Comparison of ENCODE assay signal across 11 mouse cellular contexts in the genomic region with DNA sequence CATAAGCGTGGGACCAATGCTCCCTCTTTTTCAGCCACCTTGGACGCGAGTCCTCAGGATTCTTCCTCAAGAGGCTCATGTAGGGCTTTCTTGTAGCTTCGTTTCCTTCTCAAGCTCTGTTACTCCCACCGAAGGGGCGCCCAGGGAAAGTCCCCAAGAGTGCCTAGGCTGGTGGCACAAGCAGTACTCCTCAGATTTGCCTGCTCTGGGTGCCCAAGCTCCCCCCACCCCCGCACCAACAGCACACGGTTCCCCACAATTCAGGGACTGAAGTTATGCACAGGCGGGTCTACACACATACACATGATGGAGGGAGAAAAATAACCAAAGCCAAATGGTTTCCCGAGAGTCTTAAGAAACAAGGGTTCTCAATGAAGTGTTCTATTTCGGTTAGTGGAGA. TPM values are rescaled to one million over a fixed set of nuclear protein-coding genes. Genes with fewer than 3 reads are reported as not detected.
A peak's percentile ranks its signal among the peaks of the same experiment; 100 is the strongest.
DNase-seq lines count a peak whose midpoint lies in the region; ATAC-seq and TF ChIP-seq lines count a peak whose summit lies in the region.
"Had no signal": no experiment of that assay in that cellular context is flagged by ENCODE, and none has a peak within 500 bp of the region (broad histone marks: within the 10 kb centered on the region; RNA-seq: fewer than 3 reads in every experiment).

No protein-coding gene starts in this region.

- peak overlapping the region; percentile 96 for H3K9ac ChIP-seq in heart, embryonic 14.5 days (ENCODE audit: low read length)
- H3K9ac ChIP-seq in limb, embryonic 14.5 days (ENCODE audit: low read depth, low read length, severe bottlenecking), result no peak overlapping the region
- no peak overlapping the region for H3K9ac ChIP-seq in stomach, embryonic 16.5 days (ENCODE audit: low read length)

- peaks cover 14% of the 10 kb centered on the region for H3K36me3 ChIP-seq in heart, embryonic 14.5 days (ENCODE audit: control insufficient read depth, insufficient read depth, low read length)
- H3K36me3 ChIP-seq in limb, embryonic 14.5 days (ENCODE audit: control insufficient read depth, insufficient read depth, low read length), result no peaks in the 10 kb centered on the region
- H3K36me3 ChIP-seq in stomach, embryonic 16.5 days (ENCODE audit: control insufficient read depth, insufficient read depth, low read length), result no peaks in the 10 kb centered on the region
- H3K36me3 ChIP-seq: G1E had no signal

- TF ChIP-seq POLR2A in limb, embryonic 14.5 days (IDR thresholded peaks at IDR 0.05; ENCODE audit: borderline replicate concordance, extremely low read depth, insufficient read depth, insufficient read length), result no peak

- POLR2A ChIA-PET in Patski (lab: Charles Lee), result interaction anchor here (0.5 to 0.6 kb wide), 2 partner anchors 83 to 570 kb away, joined by 3 to 4 read pairs; no protein-coding TSS in a partner anchor

- peak overlapping the region; percentile 47 to 90 for H3K27ac ChIP-seq in heart, embryonic 14.5 days (replicated peaks in 1 of 2; ENCODE audit: control insufficient read depth in 1 of 2, insufficient read depth in 1 of 2, low read depth in 2 of 2, low read length in 2 of 2)
- no peak overlapping the region for H3K27ac ChIP-seq in limb, embryonic 14.5 days (replicated peaks; ENCODE audit: low read depth, low read length)
- no peak overlapping the region for H3K27ac ChIP-seq in stomach, embryonic 16.5 days (ENCODE audit: low read length)
- H3K27ac ChIP-seq: macrophage had no signal

- 12% methylated on average over 11 of the region's 11 CpGs for WGBS in heart, embryonic 14.5 days
- 24% methylated on average over 11 of the region's 11 CpGs for WGBS in limb, embryonic 14.5 days
- 26% methylated on average over 11 of the region's 11 CpGs for WGBS in stomach, embryonic 16.5 days

- no peak for TF ChIP-seq CTCF in Patski (IDR thresholded peaks at IDR 0.05)

- peaks cover 10% of the 10 kb centered on the region for H3K27me3 ChIP-seq in Patski
- no peaks in the 10 kb centered on the region for H3K27me3 ChIP-seq in heart, embryonic 14.5 days (ENCODE audit: control insufficient read depth, insufficient read depth, low read length)
- H3K27me3 ChIP-seq in limb, embryonic 14.5 days (ENCODE audit: control insufficient read depth, insufficient read depth, low read length), result peaks cover 15% of the 10 kb centered on the region; the same call in 1 of the 2 replicates
- H3K27me3 ChIP-seq in stomach, embryonic 16.5 days (ENCODE audit: control insufficient read depth, insufficient read depth, low read length), result peaks cover 8% of the 10 kb centered on the region

- peak overlapping the region; percentile 73 to 85 for H3K4me3 ChIP-seq in heart, embryonic 14.5 days (ENCODE audit: control insufficient read depth in 1 of 2, insufficient read depth in 1 of 2, low read depth in 1 of 2, low read length in 2 of 2)
- peak overlapping the region; percentile 57 for H3K4me3 ChIP-seq in limb, embryonic 14.5 days (replicated peaks; ENCODE audit: low read length)
- H3K4me3 ChIP-seq in stomach, embryonic 16.5 days (replicated peaks; ENCODE audit: low read length), result peak overlapping the region; percentile 65
- H3K4me3 ChIP-seq: erythroblast, embryonic 14.5 days had no signal

- in situ Hi-C loops in Patski (cut with MboI; ENCODE audit: low pct_unique_long_range_greater_than_20kb), result no loop called here

- ATAC-seq in Patski, result peak; percentile 14
- ATAC-seq in heart, embryonic 14.5 days (ENCODE audit: insufficient number of reproducible peaks, insufficient read depth, low FRiP score, low read depth), result no peak
- ATAC-seq in limb, embryonic 14.5 days (ENCODE audit: low FRiP score, low read depth), result no peak
- ATAC-seq in stomach, embryonic 16.5 days (ENCODE audit: insufficient read depth, low FRiP score), result no peak

- CTCF ChIA-PET in Patski (lab: Charles Lee), result interaction anchor here (0.7 to 1.5 kb wide), 4 partner anchors 9 to 164 kb away, joined by 3 to 5 read pairs (median 3); no protein-coding TSS in a partner anchor

- peaks cover 4 to 20% of the 10 kb centered on the region in 2 experiments; a peak in 3 of 4 replicates for H3K4me1 ChIP-seq in heart, embryonic 14.5 days (ENCODE audit: control insufficient read depth in 2 of 2, insufficient read depth in 2 of 2, low read length in 2 of 2)
- no peaks in the 10 kb centered on the region for H3K4me1 ChIP-seq in limb, embryonic 14.5 days (ENCODE audit: control insufficient read depth, insufficient read depth, low read length)
- peaks cover 5% of the 10 kb centered on the region; the same call in 1 of the 2 replicates for H3K4me1 ChIP-seq in stomach, embryonic 16.5 days (ENCODE audit: control insufficient read depth, insufficient read depth, low read length)

- peak; percentile 78 for DNase-seq in heart, adult 11 months
- no peak for DNase-seq in heart, adult 8-10 months (ENCODE audit: low spot score)
- no peak for DNase-seq in Patski (ENCODE audit: low read depth, low spot score)
- no peak for DNase-seq in limb, embryonic 14.5 days (ENCODE audit: low spot score)
- no peak for DNase-seq in spleen, postnatal 14 days (ENCODE audit: low spot score in 2 of 2)
- no peak for DNase-seq in urinary bladder, adult 18-20 months (ENCODE audit: low spot score in 2 of 2)

- H3K4me2 ChIP-seq in heart, embryonic 14.5 days (ENCODE audit: low read length), result peak overlapping the region; percentile 75
- H3K4me2 ChIP-seq in limb, embryonic 14.5 days (replicated peaks; ENCODE audit: low read depth, low read length, severe bottlenecking), result peak overlapping the region; percentile 97
- H3K4me2 ChIP-seq in stomach, embryonic 16.5 days (ENCODE audit: low read depth, low read length), result peak overlapping the region; percentile 98

- H3K9me3 ChIP-seq in heart, embryonic 14.5 days (ENCODE audit: control insufficient read depth, low read length), result no peaks in the 10 kb centered on the region
- H3K9me3 ChIP-seq in limb, embryonic 14.5 days (ENCODE audit: control insufficient read depth, low read length), result no peaks in the 10 kb centered on the region
- H3K9me3 ChIP-seq in stomach, embryonic 16.5 days (replicated peaks; ENCODE audit: control insufficient read depth, low read length), result no peaks in the 10 kb centered on the region

RNA-seq across cellular contexts. Expression of a gene that starts 1.6 kb away (rescaled TPM):
- 100 to 1,000 TPM; 108 to 192 (median 161) TPM for total RNA-seq in heart, adult 8-10 months (2022)
- polyA plus RNA-seq in Patski (2021), result 4.2 TPM
- polyA plus RNA-seq in heart, embryonic 14.5 days (2014; fragmentation: Nextera tagmentation; extraction: Ambion mirVana), result 315 and 320 TPM in 2 replicates
- 4.6 and 5.2 TPM in 2 replicates for polyA plus RNA-seq in limb, embryonic 14.5 days (2012; rRNA removed)
- polyA plus RNA-seq in limb, embryonic 14.5 days (2014; fragmentation: Nextera tagmentation; extraction: Ambion mirVana), result 12.5 and 13.8 TPM in 2 replicates
- polyA plus RNA-seq in stomach, embryonic 16.5 days (2015; fragmentation: Nextera tagmentation; extraction: Ambion mirVana), result 2.4 and 4.0 TPM in 2 replicates
- polyA plus RNA-seq: erythroblast, embryonic 14.5 days; G1E; macrophage had no signal

Comparison
In these comparisons a context has a peak if more than half of its experiments do, and no peak if none do; other contexts are left out.
1. H3K27ac ChIP-seq: peak in heart, embryonic 14.5 days (2 of 2); none in limb, embryonic 14.5 days (single experiment) and stomach, embryonic 16.5 days (single experiment).
2. RNA of a gene that starts 1.6 kb away (polyA plus RNA-seq): 315 to 320 TPM in heart, embryonic 14.5 days; 4.6 to 13.8 TPM in limb, embryonic 14.5 days, 4.2 TPM in Patski (single experiment) and 2.4 to 4.0 TPM in stomach, embryonic 16.5 days; every median in the first group is over 10 times any median in the second.
3. Peak in every context shown above with its lines, with median percentiles within 50 percentile points of each other: H3K4me2 ChIP-seq and H3K4me3 ChIP-seq.